Mouse (Mus musculus) regulatory T cell (primary cell): ENCODE data around the gene Atp11a.

Experiments used
- in situ Hi-C: fragments of 300-600 bp; cut with MboI, MseI; formaldehyde crosslinking; loops from one replicate; pipeline ENCODE4 v1.15.1; 2025; ENCODE audit warnings: high pct_unique_total_duplicates

Atp11a gene

DNA sequence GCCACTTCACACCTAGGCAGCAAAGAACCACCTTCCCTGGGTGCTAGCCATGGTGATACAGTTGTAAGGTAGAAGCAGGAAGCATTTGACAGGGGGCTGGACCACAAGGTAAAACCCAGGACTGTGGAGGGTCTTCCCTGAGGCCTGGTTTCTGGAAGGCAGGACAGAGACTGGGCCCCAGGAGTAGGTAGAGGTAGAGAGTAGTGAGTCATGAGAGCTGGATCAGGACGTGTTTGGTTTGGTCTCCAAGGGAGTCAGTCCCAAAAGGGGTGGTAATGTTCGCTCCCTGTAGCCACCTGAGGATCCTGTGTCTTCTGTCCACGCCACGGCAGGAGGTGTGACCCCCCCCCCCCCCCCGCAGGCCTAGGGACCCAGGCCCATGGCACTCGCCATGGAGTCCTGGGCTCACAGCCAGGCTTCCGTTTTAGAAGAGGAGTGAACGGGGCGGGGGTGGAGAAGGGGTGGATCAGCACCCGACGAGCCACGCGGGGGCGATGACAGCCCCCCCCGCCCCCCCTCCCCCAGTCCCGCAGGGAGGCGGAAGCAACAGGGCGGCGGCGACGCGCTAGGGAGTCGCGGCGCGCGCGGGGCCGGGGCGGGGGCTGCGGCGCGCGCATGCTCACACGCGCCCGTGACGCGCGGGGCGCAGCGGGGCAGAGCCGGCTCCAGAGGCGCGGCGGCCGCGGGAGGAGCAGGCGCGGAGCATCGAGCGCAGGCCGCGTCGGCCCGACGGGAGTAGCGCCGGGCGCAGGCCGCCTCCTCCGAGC lies at the start of gene Atp11a:
Atp11a (plus strand) TSS at position 624 of the 767 bp plus-strand sequence.
- in situ Hi-C loops: no loop called here

DNA sequence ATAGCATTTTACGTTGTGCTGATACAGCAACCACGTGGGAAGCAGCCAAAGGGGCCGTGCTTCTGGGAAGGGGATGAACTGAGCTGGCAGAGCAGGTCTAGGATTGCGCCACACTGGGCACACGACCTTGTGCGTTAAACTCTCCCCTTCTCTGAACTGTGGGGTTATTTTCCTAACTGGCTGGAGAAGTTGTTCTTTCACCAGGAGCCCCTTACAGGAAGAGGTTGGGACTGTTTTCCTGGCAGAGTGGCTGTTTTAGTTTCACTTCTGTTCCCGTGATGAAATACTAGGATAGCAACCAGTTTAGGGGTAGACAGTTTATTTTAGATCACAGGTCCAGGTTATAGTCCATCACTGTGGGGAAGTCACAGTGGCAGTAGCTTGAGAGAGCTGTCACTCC lies 45.2 kb upstream of the Atp11a start:
- in situ Hi-C loops: no loop called here

DNA sequence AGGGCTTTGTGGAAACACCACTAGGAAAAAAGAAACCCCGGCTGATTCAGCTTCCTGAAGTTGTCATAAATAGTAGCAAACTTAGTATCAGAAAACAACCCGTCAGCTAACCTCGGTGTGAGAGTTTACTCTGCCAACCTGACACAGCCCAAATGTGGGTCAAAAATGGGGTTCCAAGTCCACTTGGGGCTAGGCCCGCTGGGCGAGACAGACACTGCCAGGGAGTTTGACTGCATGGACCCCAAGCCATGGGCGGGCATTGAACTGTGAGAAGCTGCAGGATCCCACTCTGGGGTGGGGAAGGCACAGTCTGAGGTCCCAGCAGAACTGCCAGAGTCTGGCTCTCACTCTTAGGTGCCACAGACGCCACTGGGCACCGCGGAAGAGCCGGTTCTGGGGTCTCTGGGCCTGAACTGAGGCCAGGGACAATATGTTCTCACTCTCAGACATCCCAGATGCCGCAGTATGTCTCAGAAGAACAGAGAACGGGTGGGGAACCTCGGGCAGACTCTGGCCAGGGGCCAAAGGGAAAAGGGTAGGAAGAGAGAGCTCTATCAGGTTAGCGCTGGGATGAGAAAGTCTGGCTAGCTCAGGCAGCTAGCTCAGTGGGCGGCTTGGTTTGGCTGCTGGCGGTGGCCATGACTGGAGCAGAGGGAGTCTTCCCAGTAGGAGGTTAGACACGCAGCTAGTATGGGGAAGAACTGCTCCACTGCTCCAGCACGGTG lies 40.8 kb upstream of the Atp11a start:
- in situ Hi-C loops: no loop called here

DNA sequence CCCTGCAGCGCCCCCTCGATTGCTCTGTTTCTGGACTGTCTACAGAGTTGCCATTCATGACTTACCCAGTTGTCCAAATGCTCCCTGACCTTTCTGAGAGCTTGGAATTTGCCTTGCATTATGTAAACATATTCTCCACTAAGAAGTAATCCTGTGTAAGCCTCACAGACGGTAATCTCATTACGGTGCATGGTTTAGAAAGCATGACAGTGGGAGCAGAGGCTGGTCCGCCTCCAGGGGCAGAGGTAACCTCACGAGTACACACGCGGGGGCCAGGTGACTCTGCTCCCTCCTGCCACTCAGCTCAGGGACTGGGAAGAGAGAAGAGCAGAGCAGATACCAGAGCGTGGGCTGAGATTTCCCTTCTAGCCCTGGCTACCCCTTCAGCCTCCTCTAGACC lies 37.7 kb upstream of the Atp11a start:
- in situ Hi-C loops: no loop called here

DNA sequence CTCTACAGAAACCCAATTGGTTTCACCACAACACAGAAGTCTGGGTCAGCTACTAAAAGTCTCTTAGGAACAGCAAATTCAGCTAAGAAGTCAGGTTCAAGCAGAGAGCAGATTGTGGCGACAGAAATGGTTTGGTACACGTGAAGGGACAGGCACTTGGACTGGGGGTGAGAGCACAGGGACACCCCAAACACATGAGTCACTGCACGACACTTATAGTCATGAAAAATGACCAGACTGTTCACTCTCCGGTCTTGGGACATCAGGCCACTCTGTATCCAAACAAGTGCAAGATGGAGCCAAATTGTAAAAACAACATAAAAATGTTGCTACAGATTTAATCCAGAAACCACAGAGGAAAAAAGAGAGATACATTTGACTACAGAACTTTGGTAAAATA lies 28.2 kb upstream of the Atp11a start:
- in situ Hi-C loops: no loop called here

DNA sequence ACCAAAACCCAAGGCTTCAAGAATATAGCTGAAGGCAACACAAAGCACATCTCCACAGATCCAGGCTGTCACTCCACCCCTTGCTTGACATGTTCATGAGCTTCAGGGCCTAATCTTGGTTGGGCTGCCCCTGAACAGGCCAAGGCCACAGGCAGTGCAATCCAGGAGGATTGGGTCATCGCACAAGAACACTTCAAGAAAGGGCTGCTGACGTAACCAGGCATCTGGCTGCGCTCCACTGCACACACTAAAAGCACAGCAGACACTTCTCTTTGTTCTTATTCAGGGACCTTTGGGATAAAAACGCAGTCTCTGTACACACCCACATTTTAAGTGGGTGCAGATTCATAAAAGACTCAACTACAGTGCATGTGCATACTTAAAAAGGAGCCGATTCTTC lies 26.0 kb upstream of the Atp11a start:
- in situ Hi-C loops: no loop called here

DNA sequence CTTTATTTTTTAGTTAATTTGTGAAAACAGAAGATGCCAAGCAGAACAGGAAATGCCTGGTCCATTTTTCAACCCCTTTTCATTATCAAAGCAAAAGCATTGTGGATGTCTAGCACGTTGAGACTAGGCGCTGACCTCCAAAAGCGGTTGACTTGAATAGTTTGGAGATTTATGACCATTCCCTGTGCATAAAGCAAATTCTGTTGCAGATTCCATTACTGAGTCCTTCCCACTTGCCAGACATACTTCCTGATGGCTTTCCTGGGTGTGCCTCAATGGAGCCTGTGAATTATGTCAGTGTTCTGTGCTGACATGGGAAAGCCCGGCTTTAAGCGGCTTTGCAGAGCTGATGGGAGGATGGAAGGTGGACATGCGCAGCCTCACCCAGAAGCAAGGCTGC lies 24.4 kb upstream of the Atp11a start:
- in situ Hi-C loops: no loop called here

DNA sequence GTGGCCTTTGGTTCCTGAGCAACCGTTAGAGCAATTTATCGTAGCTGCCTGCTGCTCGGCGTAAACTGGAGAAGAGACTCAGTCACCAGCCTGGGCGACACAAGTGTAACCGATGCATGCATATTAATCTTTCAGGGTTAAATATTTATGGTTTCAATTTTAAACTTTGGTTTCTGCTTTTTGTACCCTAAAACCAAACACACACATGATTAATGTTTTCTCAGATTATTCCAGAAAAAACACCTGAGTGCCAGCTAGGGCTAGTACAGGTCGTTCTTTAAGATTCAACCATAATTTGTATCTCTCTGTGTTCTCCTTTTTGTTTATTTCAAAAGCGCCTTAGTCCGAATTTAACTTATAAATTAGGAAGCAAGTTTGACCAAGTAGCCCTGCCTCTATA lies 17.7 kb upstream of the Atp11a start:
- in situ Hi-C loops: no loop called here

DNA sequence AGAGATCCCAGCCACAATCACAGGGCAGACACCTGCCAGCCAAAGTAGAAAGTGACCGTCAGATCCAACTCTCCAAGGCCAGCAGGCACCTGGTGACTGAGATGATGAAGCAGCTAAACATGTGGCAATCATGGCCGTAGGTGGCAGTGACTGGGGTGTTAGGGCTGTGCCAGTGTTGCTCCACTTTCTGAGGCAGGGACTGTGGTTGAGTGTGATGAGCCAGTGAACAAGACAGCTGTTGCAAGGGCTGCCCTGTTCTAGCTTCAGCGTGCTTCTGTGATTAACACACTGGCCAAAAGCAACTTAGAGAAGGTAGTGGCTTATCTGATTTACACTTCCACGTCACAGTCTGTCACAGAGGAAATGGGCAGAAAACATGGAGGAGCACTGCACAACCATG lies 13.4 kb upstream of the Atp11a start:
- in situ Hi-C loops: no loop called here

DNA sequence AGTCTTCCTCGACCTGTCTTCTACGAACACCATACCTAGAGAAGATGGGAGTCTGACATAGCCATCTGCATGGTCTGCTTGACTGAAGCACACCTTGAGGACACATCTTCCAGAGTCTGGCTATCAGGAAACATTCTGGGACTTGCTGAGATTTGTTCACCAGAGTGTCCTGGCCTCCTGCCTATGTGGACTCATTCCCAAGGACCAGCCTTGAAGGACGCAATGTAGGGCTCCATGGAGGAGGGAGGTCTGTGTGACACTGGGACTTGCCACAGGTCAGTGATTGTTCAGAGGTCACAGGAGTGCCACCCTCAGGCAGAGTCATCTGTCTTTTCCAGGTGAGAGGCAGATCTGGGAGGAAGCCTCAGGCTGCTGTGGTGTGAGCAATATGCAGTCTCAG lies 8.6 kb upstream of the Atp11a start:
- in situ Hi-C loops: no loop called here

DNA sequence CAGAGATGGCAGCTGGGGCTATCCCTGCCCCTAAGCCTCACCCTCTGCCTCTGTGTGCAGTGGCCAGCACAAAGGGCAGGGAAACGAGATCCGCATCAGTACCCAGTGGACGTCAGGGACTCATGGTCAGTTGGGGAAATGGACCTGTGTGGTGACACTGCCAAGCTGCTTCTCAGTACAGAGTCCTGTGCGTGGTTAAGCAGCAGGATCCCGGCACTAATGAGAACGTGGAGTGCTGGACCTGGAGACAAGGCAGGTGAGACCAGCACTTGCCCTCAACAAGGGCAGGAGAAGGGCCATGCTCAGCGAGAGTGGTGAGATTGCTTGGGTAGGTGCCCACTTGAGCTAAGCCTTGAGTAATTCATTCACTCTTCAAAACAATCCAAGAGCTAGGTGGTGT lies 7.7 kb upstream of the Atp11a start:
- in situ Hi-C loops: no loop called here

DNA sequence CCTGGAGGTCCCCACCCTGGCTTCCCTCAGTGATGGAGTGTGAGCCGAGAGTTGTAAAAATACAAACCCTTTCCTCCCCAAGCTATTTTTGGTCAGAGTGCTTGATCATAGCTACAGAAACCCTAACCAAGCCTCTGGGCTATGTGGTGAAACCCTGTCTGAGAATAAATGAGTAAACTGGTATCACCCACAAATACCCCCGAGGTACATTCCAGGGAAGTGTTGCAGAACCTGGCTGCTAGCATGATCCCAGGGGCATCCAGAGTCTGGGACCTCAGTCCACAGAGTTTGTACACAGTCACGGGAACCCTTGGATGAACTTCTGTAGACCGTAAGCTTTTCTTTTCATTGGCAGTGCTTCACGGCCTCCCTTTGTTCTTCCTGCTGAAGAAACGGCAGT lies 3.8 kb upstream of the Atp11a start:
- in situ Hi-C loops: loop anchor here (5.0 kb wide), 1 partner anchor 74 kb away; no protein-coding TSS in a partner anchor

DNA sequence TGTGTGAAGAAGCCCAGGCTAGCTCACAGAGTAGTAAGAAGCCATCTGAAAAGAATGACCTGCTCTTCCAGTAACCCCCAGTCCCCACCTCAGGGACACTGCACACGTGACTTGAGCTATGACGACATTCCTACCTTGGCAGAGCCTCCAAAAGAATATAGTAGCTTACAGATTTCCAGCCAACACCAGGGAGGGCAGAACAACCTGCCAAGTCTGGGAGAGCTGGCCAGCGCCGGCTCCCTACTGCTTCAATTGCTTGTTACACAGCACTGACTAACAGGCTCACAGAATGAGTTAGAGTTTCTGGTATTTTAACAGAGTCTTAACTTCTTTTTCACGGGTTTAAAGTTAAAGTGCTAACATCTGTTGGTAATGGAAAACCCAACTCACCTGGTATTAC lies 2.7 kb upstream of the Atp11a start:
- in situ Hi-C loops: loop anchor here (5.0 kb wide), 1 partner anchor 73 kb away; no protein-coding TSS in a partner anchor

DNA sequence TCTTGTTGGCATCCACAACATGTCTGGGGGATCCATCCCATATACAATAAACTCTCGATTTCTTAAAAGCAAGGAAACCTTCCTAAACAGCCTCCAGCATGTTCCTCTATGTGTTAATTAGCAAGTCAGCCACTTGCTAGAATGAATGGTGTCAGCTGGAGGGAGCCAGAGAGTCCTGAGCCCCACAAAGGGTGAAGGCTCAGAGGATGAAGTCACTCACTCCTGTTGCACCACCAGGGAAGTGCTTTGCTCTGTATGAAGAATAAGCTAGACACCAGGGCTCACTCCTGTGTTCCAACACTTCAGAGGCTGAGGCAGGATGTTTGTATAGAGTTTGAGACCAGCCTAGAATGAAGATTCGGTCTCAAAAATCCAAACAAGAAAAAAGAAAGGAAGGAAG lies 1.5 kb upstream of the Atp11a start:
- in situ Hi-C loops: no loop called here

DNA sequence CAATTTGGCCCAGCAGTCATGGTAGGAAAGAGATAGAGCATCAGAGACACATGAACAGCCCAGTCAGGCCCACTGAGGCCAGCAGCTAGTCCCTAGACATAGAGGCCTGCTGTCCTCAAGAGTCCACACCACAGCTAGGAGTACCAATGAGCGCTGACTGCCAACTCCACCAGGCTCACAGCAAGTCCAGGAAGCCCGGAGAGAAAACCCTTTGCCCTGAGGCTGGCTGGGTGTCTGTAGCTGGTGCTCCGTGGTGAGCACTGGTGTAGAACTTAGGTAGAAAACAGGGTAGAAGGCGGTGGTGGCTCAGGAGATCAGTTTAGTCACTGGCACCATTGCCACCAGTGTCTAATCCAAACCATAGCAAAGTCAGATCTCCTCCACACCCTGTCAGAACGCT lies 988 bp upstream of the Atp11a start:
- in situ Hi-C loops: no loop called here

DNA sequence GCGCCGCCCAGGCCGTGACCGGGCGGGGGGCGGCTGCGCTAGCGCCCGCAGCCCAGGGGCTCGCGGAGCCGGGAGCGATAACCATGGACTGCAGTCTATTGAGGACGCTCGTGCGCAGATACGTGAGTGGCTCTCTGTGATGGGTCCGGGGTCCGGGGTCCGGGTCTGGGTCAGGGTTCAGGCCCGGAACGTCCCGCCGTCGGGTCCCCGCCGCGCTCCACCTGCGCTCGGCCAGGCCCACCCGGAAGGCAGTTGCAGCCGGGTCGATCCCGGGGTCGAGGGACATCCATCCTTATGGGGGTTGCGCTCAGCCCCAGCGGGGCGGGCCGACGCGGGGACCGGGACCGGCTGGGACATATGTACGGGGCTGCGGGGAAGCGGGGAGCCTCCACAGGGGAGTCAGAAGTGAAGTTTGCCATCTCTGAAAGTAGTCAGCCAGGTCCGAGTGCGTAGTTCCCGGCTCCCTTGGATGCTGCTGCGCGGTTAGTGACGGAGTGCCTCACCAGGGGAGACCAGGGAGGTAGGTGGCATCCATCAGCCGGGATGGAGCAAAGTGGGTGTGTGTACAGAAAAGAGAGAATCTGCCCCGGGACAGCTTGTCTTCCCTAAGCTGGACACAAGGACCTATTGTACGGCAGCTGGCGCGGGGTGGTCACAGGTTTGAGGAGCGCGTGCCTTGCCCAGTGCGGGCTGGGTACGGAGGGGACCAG lies 572 bp downstream of the Atp11a start:
- in situ Hi-C loops: no loop called here

DNA sequence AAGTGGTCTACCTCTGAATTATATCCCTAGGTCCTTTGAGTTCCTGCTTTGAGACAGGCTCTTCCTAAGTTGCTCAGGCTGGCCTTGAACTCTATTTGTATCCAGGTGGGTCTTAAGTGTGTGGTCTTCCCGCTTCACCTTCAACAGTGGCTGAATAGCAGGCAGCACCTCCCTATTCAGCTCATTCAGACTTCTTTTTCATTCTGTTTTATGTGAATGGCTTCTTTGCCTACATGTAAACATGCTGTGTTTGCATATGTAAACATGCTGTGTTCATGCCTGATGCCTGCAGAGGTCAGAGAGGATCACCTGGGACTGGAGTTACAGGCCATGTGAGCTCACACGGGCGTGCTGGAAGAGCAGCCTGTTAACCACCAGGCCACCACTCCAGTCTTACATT lies 3.1 kb downstream of the Atp11a start:
- in situ Hi-C loops: no loop called here

DNA sequence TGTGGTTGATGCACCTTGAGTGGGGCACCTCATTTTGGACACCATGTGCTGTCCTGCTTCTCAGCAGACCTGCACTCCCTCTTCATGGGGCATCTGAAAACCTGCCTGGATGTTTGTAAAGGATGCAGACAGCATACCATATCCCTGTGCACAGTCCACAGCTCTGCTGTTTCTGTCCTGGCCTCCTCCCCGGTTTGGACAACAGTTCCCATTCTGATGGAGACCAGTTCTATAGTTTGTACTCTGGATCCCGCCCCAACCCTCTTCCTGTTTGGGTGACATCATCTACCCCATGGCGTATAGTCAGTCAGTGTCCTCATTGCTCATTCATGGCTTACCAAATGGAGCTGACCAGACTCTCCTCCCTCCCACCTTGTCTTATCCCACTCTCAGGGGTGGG lies 5.1 kb downstream of the Atp11a start:
- in situ Hi-C loops: no loop called here

DNA sequence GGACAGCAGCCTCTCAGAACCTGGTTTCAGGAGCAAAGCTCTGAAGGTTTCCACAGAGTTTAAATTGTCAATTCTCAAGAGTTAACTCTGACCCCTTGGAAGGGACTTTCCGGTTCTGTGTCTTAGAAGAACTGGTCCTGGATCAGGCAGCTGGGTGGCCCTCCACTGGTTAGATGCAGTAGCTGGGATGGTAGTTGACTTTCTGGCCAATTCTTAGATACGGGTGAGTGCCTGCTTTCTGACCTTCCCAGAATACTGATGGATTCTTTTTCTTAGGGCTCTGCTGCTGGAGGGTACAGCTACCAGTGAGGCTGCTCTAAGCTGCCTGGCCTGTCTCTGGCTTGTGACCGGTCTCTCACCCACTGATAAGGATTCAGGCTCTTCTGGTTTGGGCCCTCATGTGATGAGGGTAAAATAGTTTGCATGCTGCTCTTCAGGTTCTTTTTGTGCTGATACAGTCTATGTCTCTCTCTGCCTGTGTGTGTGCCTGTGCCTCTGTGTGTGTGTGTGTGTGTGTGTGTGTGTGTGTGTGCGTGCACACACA lies 6.8 kb downstream of the Atp11a start:
- in situ Hi-C loops: no loop called here

DNA sequence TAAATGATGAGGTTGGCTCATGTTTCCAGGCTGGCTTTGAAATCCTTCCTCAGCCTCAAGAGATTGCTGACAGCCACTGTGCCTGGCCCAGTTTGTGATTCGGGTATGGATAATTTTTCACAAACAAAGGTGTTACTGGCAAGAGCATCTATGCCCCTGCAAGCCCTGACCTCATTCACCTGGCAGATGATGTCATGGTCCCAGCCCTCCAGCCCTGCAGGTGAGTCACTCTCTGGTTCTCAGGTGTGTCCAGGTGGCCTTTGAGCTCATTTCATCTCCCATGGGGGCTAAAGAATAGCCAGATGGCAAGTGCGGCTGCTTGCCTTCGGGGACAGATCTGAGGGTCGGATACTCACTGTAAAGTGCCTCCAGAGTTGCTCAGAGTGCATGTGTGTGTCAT lies 8.2 kb downstream of the Atp11a start:
- in situ Hi-C loops: no loop called here

DNA sequence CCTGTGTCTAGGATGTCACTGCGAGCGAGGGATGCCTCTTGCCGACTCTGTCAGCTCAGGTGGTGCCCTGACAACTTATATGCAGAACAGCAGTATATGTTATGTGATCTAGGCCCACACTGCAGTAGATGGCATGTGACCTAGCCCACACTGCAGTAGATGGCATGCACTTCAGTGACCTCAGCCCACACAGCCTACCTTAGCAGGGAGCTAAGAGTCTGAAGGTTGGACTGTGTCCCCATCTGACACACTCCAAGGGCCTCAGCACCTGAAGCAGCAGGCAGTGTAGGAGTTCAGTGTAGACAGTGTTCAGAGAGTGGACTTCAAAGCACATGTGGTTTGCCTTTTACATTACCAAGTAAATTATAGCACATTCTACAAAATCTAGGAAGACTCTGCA lies 10.4 kb downstream of the Atp11a start:
- in situ Hi-C loops: no loop called here

DNA sequence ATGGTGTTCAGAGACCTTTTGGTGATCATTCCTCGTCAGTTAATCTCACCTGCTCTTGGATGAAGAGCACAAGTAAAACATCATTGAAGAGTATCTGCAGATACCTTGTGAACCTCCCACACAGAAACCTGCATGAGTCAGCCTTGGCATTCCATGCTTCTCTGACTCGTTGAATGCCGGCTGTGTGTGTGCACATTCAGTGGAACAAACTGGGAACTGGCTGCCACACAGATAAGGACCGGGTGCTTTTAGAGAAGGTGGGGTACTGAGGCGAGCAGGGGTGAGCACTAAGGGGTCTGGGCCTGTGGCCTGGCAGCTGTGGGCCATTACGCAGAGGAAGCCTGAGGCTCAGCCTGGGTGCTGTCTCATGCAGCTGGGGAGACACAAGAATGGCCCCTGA lies 11.9 kb downstream of the Atp11a start:
- in situ Hi-C loops: no loop called here
